Mouse (Mus musculus) kidney, adult 2 months (tissue): ENCODE results near the gene Cyp17a1. TPM values are rescaled to one million over a fixed set of nuclear protein-coding genes. Genes with fewer than 3 reads are reported as not detected.

Source experiments
- DNase-seq: peaks from one replicate; pipeline ENCODE4 v3.0.0; 2021
- H3K27ac ChIP-seq: fragments of 200-500 bp; 2 replicates; pipeline ENCODE4 v1.5.1; 2012; ENCODE audit warnings: low read depth, low read length, control low read depth, inconsistent platforms; ENCODE audit not compliant: insufficient read depth
- H3K27me3 ChIP-seq: fragments of 200-500 bp; replicated peaks from 2 replicates; pipeline ENCODE4 v1.6.1; 2012; ENCODE audit warnings: mild to moderate bottlenecking, moderate library complexity, low read length, inconsistent platforms; ENCODE audit not compliant: control insufficient read depth, insufficient read depth
- H3K36me3 ChIP-seq: fragments of 200-500 bp; 2 replicates; pipeline ENCODE4 v1.6.1; 2012; ENCODE audit warnings: mild to moderate bottlenecking, moderate library complexity, low read length, inconsistent platforms; ENCODE audit not compliant: control insufficient read depth, insufficient read depth
- H3K4me1 ChIP-seq: fragments of 200-500 bp; 2 replicates; pipeline ENCODE4 v1.6.1; 2011; ENCODE audit warnings: low read length; ENCODE audit not compliant: control insufficient read depth, insufficient read depth
- H3K4me3 ChIP-seq: fragments of 200-500 bp; 2 replicates; pipeline ENCODE4 v1.5.1; 2011; ENCODE audit warnings: mild to moderate bottlenecking, low read depth, low read length, control low read depth; ENCODE audit not compliant: insufficient read depth
- CTCF ChIP-seq: fragments of 200-500 bp; conservative IDR thresholded peaks from 2 replicates; pipeline ENCODE4 v1.5.1; 2011; ENCODE audit warnings: low read depth, mild to moderate bottlenecking, control low read depth, low read length, moderate library complexity, mixed read lengths; ENCODE audit not compliant: insufficient read depth, insufficient read length
- POLR2A ChIP-seq: fragments of 200-500 bp; IDR thresholded peaks from one replicate; pipeline ENCODE4 v1.6.1; 2011; ENCODE audit warnings: low read depth, low read length, control low read depth
- WGBS: fragments of 180-500 bp; shearing (Covaris S2); methylation state at CpG from one replicate; pipeline ENCODE4 v1.1.7; 2018; 5-methylcytosine and 5-hydroxymethylcytosine counted together
- polyA plus RNA-seq: library from polyadenylated mRNA; depleted of rRNA; stranded (reverse); fragments of >200 nt; gene quantifications from 2 replicates; pipeline ENCODE4 v1.2.3, GENCODE M21; 2012

Gene Cyp17a1
- polyA plus RNA-seq, 1 experiment, result 0.27 TPM

GRCm38 (mm10) chr19:46648565-46648964, 24.4 kb downstream of the Cyp17a1 start:
- no peak overlapping the region for H3K27ac ChIP-seq
- TF ChIP-seq POLR2A (no peak), CTCF (no peak)
- no peaks in the 10 kb centered on the region for H3K27me3 ChIP-seq
- no peak overlapping the region for H3K4me3 ChIP-seq
- no peak for DNase-seq
- 92% methylated on average over 14 of the region's 14 CpGs for WGBS
- peaks cover 23% of the 10 kb centered on the region for H3K4me1 ChIP-seq
- no peaks in the 10 kb centered on the region; the same call in 1 of the 2 replicates for H3K36me3 ChIP-seq

GRCm38 (mm10) chr19:46647850-46648249, 25.1 kb downstream of the Cyp17a1 start:
- H3K27ac ChIP-seq, result no peak overlapping the region
- TF ChIP-seq POLR2A (no peak), CTCF (0 out of 2 replicates have a peak, but pooled peaks have one; percentile 19)
- H3K27me3 ChIP-seq, result no peaks in the 10 kb centered on the region
- WGBS, result 68% methylated on average over 8 of the region's 8 CpGs
- peaks cover 28% of the 10 kb centered on the region for H3K4me1 ChIP-seq
- H3K4me3 ChIP-seq, result no peak overlapping the region
- no peaks in the 10 kb centered on the region; the same call in 1 of the 2 replicates for H3K36me3 ChIP-seq
- no peak for DNase-seq

- peaks cover 32% of the 10 kb centered on the region for H3K4me1 ChIP-seq
- WGBS, result 49% methylated on average over 3 of the region's 3 CpGs
- no peaks in the 10 kb centered on the region; the same call in 1 of the 2 replicates for H3K36me3 ChIP-seq
- H3K4me3 ChIP-seq, result no peak overlapping the region
- no peaks in the 10 kb centered on the region for H3K27me3 ChIP-seq
- DNase-seq, result no peak
- H3K27ac ChIP-seq, result peak overlapping the region; percentile 49
- TF ChIP-seq POLR2A, result no peak
- no peak for TF ChIP-seq CTCF
Observed at GRCm38 (mm10) chr19:46647254-46647653, 25.7 kb downstream of the Cyp17a1 start.

- peak overlapping the region; percentile 94 for H3K27ac ChIP-seq
- no peak for TF ChIP-seq CTCF
- no peak for TF ChIP-seq POLR2A
- H3K4me1 ChIP-seq, result peaks cover 43% of the 10 kb centered on the region
- peak; percentile 83 for DNase-seq
- 47% methylated on average over 12 of the region's 12 CpGs for WGBS
- H3K27me3 ChIP-seq, result no peaks in the 10 kb centered on the region
- H3K36me3 ChIP-seq, result no peaks in the 10 kb centered on the region; the same call in 1 of the 2 replicates
- no peak overlapping the region for H3K4me3 ChIP-seq
Observed at GRCm38 (mm10) chr19:46646041-46646481, 26.9 kb downstream of the Cyp17a1 start.

GRCm38 (mm10) chr19:46644793-46645602, 28.0 kb downstream of the Cyp17a1 start:
- 21% methylated on average over 12 of the region's 12 CpGs for WGBS
- Histone ChIP-seq H3K27ac (peak overlapping the region; percentile 94), H3K4me3 (no peak overlapping the region), H3K4me1 (peaks cover 51% of the 10 kb centered on the region), H3K27me3 (no peaks in the 10 kb centered on the region), H3K36me3 (no peaks in the 10 kb centered on the region; the same call in 1 of the 2 replicates)
- no peak for TF ChIP-seq POLR2A
- no peak; the same call in 1 of the 2 replicates for TF ChIP-seq CTCF
- DNase-seq, result peak; percentile 82

- H3K27ac ChIP-seq, result peak overlapping the region; percentile 94
Observed at GRCm38 (mm10) chr19:46644343-46644792, 28.6 kb downstream of the Cyp17a1 start.

GRCm38 (mm10) chr19:46643236-46643635, 29.7 kb downstream of the Cyp17a1 start:
- no peak overlapping the region for H3K4me3 ChIP-seq
- DNase-seq, result no peak
- H3K27ac ChIP-seq, result peak overlapping the region; percentile 94
- WGBS, result 63% methylated on average over 5 of the region's 5 CpGs
- no peak for TF ChIP-seq POLR2A
- no peak for TF ChIP-seq CTCF
- H3K36me3 ChIP-seq, result no peaks in the 10 kb centered on the region; the same call in 1 of the 2 replicates
- peaks cover 53% of the 10 kb centered on the region for H3K4me1 ChIP-seq
- H3K27me3 ChIP-seq, result no peaks in the 10 kb centered on the region

More at GRCm38 (mm10) chr19:46644343-46644792, 28.6 kb downstream of the Cyp17a1 start:
- H3K4me3 ChIP-seq, result no peak overlapping the region
- H3K27me3 ChIP-seq, result no peaks in the 10 kb centered on the region
- WGBS, result 40% methylated on average over 10 of the region's 10 CpGs
- H3K36me3 ChIP-seq, result no peaks in the 10 kb centered on the region; the same call in 1 of the 2 replicates
- no peak for DNase-seq
- no peak for TF ChIP-seq POLR2A
- TF ChIP-seq CTCF, result no peak
- peaks cover 53% of the 10 kb centered on the region for H3K4me1 ChIP-seq
